Mouse (Mus musculus): ENCODE measurements at regions not wholly inside any gene's neighbourhood (a gene's known extent, or its start where the extent isn't known, plus 50 kb on each side); places are given as distances from the start of the nearest gene placed in this dataset.

DNA sequence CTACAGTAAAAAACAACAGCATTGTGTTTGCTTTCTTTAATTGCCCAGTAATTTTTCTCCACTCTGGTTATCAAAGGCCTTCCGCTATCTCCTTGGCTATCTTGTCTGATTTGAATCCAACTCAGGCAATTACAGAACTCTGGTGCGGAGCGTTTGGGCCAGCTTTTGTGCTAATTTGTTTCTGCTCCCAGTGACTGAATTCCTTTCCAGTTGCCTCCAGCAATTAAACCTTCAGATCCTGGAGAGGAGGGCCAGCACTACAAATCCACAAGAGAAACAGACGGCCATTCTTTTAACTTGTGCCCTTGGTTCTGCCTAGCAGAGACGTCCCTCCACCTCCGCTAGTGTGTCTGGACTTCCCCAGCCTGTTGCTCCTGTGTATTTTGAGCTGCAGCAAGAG, 51.3 kb upstream of the Ankrd55 start:
- no peaks in the 10 kb centered on the region for H3K36me3 ChIP-seq (ENCODE audit: control insufficient read depth, insufficient read depth)
- no peaks in the 10 kb centered on the region for H3K27me3 ChIP-seq (ENCODE audit: control insufficient read depth, insufficient read depth, insufficient read length)
- H3K4me3 ChIP-seq (ENCODE audit: insufficient read depth, poor library complexity, severe bottlenecking) = no peak overlapping the region
- TF ChIP-seq USF1 (IDR thresholded peaks at IDR 0.05; ENCODE audit: low read depth) = no peak
- no peak for TF ChIP-seq MYOD1 (IDR thresholded peaks at IDR 0.05; ENCODE audit: control insufficient read depth, insufficient read length, low read depth)
- TF ChIP-seq FOSL1 (IDR thresholded peaks at IDR 0.05; ENCODE audit: insufficient read depth, low read length, poor library complexity, severe bottlenecking) = no peak
- no peak for TF ChIP-seq MAX (IDR thresholded peaks at IDR 0.05)
- no peak for TF ChIP-seq CEBPB (IDR thresholded peaks at IDR 0.05; ENCODE audit: low read depth)
- no peak for TF ChIP-seq CTCF (IDR thresholded peaks at IDR 0.05; ENCODE audit: control insufficient read depth, insufficient read depth, insufficient read length)
- TF ChIP-seq MYOG (IDR thresholded peaks at IDR 0.05; ENCODE audit: control insufficient read depth, extremely low read depth, insufficient read length) = no peak
- no peaks in the 10 kb centered on the region for H3K79me3 ChIP-seq (ENCODE audit: low read depth)
- H3K79me2 ChIP-seq (ENCODE audit: control insufficient read depth, insufficient read depth) = no peaks in the 10 kb centered on the region
- no peak overlapping the region for H3ac ChIP-seq (ENCODE audit: control insufficient read depth, insufficient read length, low read depth)

DNA sequence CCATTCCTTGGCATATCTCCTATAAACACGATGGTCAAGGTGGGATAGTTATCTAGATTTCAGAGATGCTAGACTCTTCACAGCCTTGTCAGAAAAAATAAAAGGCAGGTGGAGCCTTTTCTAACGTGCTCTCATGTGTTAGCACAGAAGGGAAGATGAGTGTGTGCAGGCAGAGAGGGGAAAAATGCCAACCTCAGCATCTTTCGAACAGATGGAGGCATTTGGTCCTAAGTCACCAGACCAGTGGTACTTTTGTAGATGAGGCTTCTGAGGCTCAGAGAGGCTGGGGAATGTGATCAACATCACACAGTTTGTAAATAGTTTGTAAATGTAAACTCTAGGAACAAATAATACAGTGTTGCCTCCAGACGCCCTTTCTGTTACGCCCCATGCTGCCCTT, 50.9 kb upstream of the Ankrd55 start:
- Histone ChIP-seq H3ac (ENCODE audit: control insufficient read depth, insufficient read length, low read depth) (no peak overlapping the region), H3K27me3 (ENCODE audit: control insufficient read depth, insufficient read depth, insufficient read length) (no peaks in the 10 kb centered on the region), H3K36me3 (ENCODE audit: control insufficient read depth, insufficient read depth) (no peaks in the 10 kb centered on the region), H3K4me3 (ENCODE audit: insufficient read depth, poor library complexity, severe bottlenecking) (no peak overlapping the region), H3K79me3 (ENCODE audit: low read depth) (no peaks in the 10 kb centered on the region), H3K79me2 (ENCODE audit: control insufficient read depth, insufficient read depth) (no peaks in the 10 kb centered on the region)
- TF ChIP-seq MAX (IDR thresholded peaks at IDR 0.05) = no peak
- TF ChIP-seq MYOD1 (IDR thresholded peaks at IDR 0.05; ENCODE audit: control insufficient read depth, insufficient read length, low read depth) = no peak
- TF ChIP-seq FOSL1 (IDR thresholded peaks at IDR 0.05; ENCODE audit: insufficient read depth, low read length, poor library complexity, severe bottlenecking) = no peak
- TF ChIP-seq MYOG (IDR thresholded peaks at IDR 0.05; ENCODE audit: control insufficient read depth, extremely low read depth, insufficient read length) = no peak
- TF ChIP-seq CTCF (IDR thresholded peaks at IDR 0.05; ENCODE audit: control insufficient read depth, insufficient read depth, insufficient read length) = no peak
- no peak for TF ChIP-seq USF1 (IDR thresholded peaks at IDR 0.05; ENCODE audit: low read depth)
- TF ChIP-seq CEBPB (IDR thresholded peaks at IDR 0.05; ENCODE audit: low read depth) = no peak

DNA sequence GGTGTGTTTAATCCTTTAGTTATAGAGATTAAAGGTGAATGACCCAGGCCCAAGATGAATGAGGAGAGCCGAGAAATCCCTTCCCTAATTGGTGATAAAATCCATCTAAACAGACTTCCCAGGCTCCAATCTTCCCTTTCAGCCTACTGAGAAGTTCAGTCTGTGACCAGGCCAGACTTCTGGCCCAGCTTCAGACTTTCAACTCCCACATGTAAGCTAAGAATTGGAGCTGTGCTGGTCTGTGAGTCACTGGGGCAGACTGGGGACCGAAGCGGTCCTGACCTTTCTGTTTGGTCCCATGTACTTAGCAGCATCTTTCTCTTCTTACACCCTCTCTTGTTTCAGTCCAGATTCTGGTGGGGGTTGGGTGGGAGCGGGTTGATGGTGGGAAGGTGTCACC, 50.3 kb upstream of the Ankrd55 start:
- Histone ChIP-seq H3K79me2 (ENCODE audit: control insufficient read depth, insufficient read depth) (no peaks in the 10 kb centered on the region), H3K79me3 (ENCODE audit: low read depth) (no peaks in the 10 kb centered on the region), H3ac (ENCODE audit: control insufficient read depth, insufficient read length, low read depth) (no peak overlapping the region), H3K36me3 (ENCODE audit: control insufficient read depth, insufficient read depth) (no peaks in the 10 kb centered on the region), H3K27me3 (ENCODE audit: control insufficient read depth, insufficient read depth, insufficient read length) (no peaks in the 10 kb centered on the region), H3K4me3 (ENCODE audit: insufficient read depth, poor library complexity, severe bottlenecking) (no peak overlapping the region)
- TF ChIP-seq USF1 (IDR thresholded peaks at IDR 0.05; ENCODE audit: low read depth) (no peak), CTCF (IDR thresholded peaks at IDR 0.05; ENCODE audit: control insufficient read depth, insufficient read depth, insufficient read length) (no peak), MAX (IDR thresholded peaks at IDR 0.05) (no peak)
